Mouse (Mus musculus) limb, embryonic 12.5 days (tissue): ENCODE results near the gene Olfr456. TPM values are rescaled to one million over a fixed set of nuclear protein-coding genes. Genes with fewer than 3 reads are reported as not detected.

Experiments used
- ATAC-seq: fragments of 200-750 bp; cut with Nextera tagmentation; 2 replicates; pipeline ENCODE4 v1.8.0; 2017; ENCODE audit warnings: low read depth, moderate TSS enrichment; ENCODE audit not compliant: insufficient number of reproducible peaks, insufficient read depth, low FRiP score, low TSS enrichment
- H3K27ac ChIP-seq: fragments of 300-500 bp; sonication (generic); 2 replicates; pipeline ENCODE4 v1.5.1; 2016; ENCODE audit warnings: mild to moderate bottlenecking, moderate library complexity
- H3K27me3 ChIP-seq: fragments of 300-500 bp; sonication (generic); 2 replicates; pipeline ENCODE4 v1.6.1; 2016; ENCODE audit warnings: mild to moderate bottlenecking, moderate library complexity
- H3K36me3 ChIP-seq: fragments of 300-500 bp; sonication (generic); 2 replicates; pipeline ENCODE4 v1.6.1; 2016; ENCODE audit warnings: mild to moderate bottlenecking, moderate library complexity
- H3K4me1 ChIP-seq: fragments of 300-500 bp; sonication (generic); replicated peaks from 2 replicates; pipeline ENCODE4 v1.6.1; 2016
- H3K4me2 ChIP-seq: fragments of 300-500 bp; sonication (generic); 2 replicates; pipeline ENCODE4 v1.6.1; 2016; ENCODE audit warnings: mild to moderate bottlenecking, moderate library complexity
- H3K4me3 ChIP-seq: fragments of 300-500 bp; sonication (generic); replicated peaks from 2 replicates; pipeline ENCODE4 v1.5.1; 2016; ENCODE audit warnings: mild to moderate bottlenecking
- H3K9ac ChIP-seq: fragments of 300-500 bp; sonication (generic); replicated peaks from 2 replicates; pipeline ENCODE4 v1.6.1; 2016; ENCODE audit warnings: mild to moderate bottlenecking, moderate library complexity
- H3K9me3 ChIP-seq: fragments of 300-500 bp; sonication (generic); 2 replicates; pipeline ENCODE4 v1.6.1; 2016; ENCODE audit warnings: mild to moderate bottlenecking, moderate library complexity
- WGBS: fragments of 180-500 bp; shearing (Covaris S2); methylation state at CpG from one replicate; pipeline ENCODE4 v1.1.7; 2016; 5-methylcytosine and 5-hydroxymethylcytosine counted together
- polyA plus RNA-seq: library from polyadenylated mRNA; unstranded; fragments of >200 nt; fragmentation: Nextera tagmentation; extraction: Ambion mirVana; gene quantifications from 2 replicates; pipeline ENCODE4 v1.2.1, GENCODE M21; 2016

Gene Olfr456
- polyA plus RNA-seq, 1 experiment from 2014 or later = not detected

- H3K27ac ChIP-seq = no peak overlapping the region
- no peak overlapping the region for H3K4me2 ChIP-seq
- H3K36me3 ChIP-seq = no peaks in the 10 kb centered on the region
- H3K9ac ChIP-seq = no peak overlapping the region
- no peaks in the 10 kb centered on the region for H3K4me1 ChIP-seq
- H3K4me3 ChIP-seq = no peak overlapping the region
- WGBS = 75% methylated on average over 2 of the region's 2 CpGs
- H3K27me3 ChIP-seq = no peaks in the 10 kb centered on the region
- no peaks in the 10 kb centered on the region for H3K9me3 ChIP-seq
- ATAC-seq = no peak
Measured at GRCm38 (mm10) chr6:42441395-42441794, 45.6 kb downstream of the Olfr456 start.

Other genes starting within 250 kb of the Olfr456 start
- 25.4 and 25.8 TPM in 2 replicates for gene Gstk1, start 241.3 kb downstream of the Olfr456 start, polyA plus RNA-seq
- gene Tmem139, start 225.2 kb downstream of the Olfr456 start, polyA plus RNA-seq = 1.6 and 1.7 TPM in 2 replicates
- 75.9 and 77.1 TPM in 2 replicates for gene Casp2, start 222.2 kb downstream of the Olfr456 start, polyA plus RNA-seq
- 0.51 and 0.56 TPM in 2 replicates for gene Clcn1, start 200.5 kb downstream of the Olfr456 start, polyA plus RNA-seq
- gene Fam131b, start 162.6 kb downstream of the Olfr456 start, polyA plus RNA-seq = 0.68 and 0.79 TPM in 2 replicates
- gene Zyx, start 137.6 kb downstream of the Olfr456 start, polyA plus RNA-seq = 86.1 and 109 TPM in 2 replicates
- 7.8 and 9.0 TPM in 2 replicates for gene Epha1, start 113.9 kb downstream of the Olfr456 start, polyA plus RNA-seq
- not detected in 2 replicates for gene Tas2r143, start 87.0 kb downstream of the Olfr456 start, polyA plus RNA-seq
- gene Tas2r135, start 81.8 kb downstream of the Olfr456 start, polyA plus RNA-seq = not detected in 2 replicates
- not detected in 2 replicates for gene Tas2r126, start 52.7 kb downstream of the Olfr456 start, polyA plus RNA-seq
- gene Olfr458, start 22.0 kb downstream of the Olfr456 start, polyA plus RNA-seq = not detected in 2 replicates
- gene Olfr457, start 10.9 kb downstream of the Olfr456 start, polyA plus RNA-seq = not detected in 2 replicates
- gene Olfr455, start 60.4 kb upstream of the Olfr456 start, polyA plus RNA-seq = not detected in 2 replicates
- not detected in 2 replicates for gene Tcaf3, start 110.5 kb upstream of the Olfr456 start, polyA plus RNA-seq
- 5.3 and 5.6 TPM in 2 replicates for gene Tcaf2, start 158.0 kb upstream of the Olfr456 start, polyA plus RNA-seq
- gene Tcaf1, start 222.9 kb upstream of the Olfr456 start, polyA plus RNA-seq = 93.3 and 93.4 TPM in 2 replicates